Mouse (Mus musculus): ENCODE data around the gene Prkca. TPM values are rescaled to one million over a fixed set of nuclear protein-coding genes. Genes with fewer than 3 reads are reported as not detected.

The Prkca gene
- polyA plus RNA-seq, 1 experiment: not detected

GRCm38 (mm10) chr11:107968147-107968546, 375.6 kb downstream of the Prkca start:
- TF ChIP-seq GATA1 (IDR thresholded peaks at IDR 0.05; ENCODE audit: low read length): no peak

DNA sequence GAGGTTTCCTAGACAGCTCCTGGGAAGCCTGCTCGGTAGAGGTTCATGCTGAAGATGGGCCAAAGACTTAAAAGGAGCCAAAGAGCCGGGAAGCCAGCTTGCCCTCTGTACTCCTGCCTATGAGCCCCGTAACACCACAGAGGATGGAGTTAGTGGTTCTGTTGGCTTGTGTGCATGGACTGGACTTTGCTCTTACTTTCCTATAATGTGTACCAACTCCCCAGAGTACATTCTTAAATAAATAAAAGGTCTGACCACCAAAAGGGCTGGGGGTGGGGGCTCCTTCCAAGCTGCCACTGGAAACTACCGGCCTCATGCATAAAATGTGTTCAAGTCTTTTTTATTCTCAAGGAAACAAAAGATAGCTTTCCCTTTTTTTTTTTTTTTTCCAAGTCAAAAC, 377.5 kb downstream of the Prkca start:
- no peak for TF ChIP-seq GATA1 (IDR thresholded peaks at IDR 0.05; ENCODE audit: low read length)

DNA sequence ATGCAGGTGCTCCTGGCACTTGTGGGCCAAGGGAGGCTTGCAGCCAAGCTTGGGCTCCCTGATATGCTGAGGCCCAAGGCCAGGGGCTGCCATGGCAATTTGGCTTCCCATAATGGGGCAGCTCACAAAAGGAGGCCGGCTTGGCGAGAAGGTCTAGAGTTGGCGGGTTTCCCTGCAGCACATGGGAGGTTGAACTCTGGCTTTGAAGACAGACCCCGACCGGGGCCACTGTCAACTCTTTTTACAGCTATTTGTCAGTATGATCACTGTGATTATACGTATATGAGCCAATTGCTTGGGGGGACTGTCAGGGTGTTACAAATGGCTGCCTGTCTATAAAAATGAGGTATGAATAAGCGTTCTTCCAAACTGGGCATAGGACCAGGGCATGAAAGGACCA, 378.3 kb downstream of the Prkca start:
- no peak for TF ChIP-seq GATA1 (IDR thresholded peaks at IDR 0.05; ENCODE audit: low read length)

- TF ChIP-seq GATA1 (IDR thresholded peaks at IDR 0.05; ENCODE audit: low read length): no peak
These were observed 386.0 kb downstream of the Prkca start for GRCm38 (mm10) chr11:107957566-107958350.

DNA sequence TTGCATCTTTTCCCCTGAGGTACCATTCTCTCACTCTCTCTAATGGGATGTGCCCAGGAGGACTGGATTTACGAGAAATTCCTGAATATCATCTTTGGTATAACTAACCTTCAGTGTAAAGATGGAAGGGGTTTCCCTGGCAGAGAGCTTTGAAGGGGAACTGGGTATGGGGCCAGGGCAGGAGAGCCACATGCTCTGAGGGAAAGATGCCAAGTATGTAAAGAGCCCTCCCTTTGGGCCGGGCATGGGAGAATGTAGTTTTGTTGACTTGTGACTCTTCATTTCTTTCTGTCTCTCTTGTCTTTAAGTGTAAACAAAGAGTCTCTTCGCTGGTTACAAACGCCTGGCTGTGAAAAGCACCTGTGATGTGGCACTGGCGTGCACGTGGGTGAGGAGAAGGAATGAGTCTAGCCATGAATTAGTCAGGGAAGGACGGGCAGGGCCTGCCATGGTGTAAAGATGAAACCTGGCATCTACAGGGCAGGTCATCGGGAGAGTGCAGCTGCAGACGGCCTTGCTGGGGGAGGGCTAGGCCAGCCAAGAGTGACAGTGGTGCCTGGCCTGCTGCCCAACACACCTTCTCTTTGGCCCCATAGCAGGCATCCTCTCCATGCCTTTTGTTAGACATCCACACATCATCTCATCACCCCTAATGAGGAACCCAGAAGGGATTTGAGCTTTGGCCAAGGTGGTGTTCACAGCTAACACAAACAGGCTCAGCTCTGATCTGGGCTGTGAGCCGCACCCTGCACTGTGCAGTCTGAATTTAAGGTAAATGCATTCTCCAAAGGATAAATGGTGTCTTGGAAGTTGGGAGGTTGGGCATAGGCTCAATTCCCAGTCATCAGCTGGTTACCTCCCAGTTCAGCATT, 388.3 kb downstream of the Prkca start:
- no peak for TF ChIP-seq GATA1 (IDR thresholded peaks at IDR 0.05; ENCODE audit: low read length)

- no peak for TF ChIP-seq GATA1 (IDR thresholded peaks at IDR 0.05; ENCODE audit: low read length)
These were observed 392.3 kb downstream of the Prkca start for GRCm38 (mm10) chr11:107951431-107951830.

GRCm38 (mm10) chr11:107950658-107951057, 393.1 kb downstream of the Prkca start:
- no peak for TF ChIP-seq GATA1 (IDR thresholded peaks at IDR 0.05; ENCODE audit: low read length)

DNA sequence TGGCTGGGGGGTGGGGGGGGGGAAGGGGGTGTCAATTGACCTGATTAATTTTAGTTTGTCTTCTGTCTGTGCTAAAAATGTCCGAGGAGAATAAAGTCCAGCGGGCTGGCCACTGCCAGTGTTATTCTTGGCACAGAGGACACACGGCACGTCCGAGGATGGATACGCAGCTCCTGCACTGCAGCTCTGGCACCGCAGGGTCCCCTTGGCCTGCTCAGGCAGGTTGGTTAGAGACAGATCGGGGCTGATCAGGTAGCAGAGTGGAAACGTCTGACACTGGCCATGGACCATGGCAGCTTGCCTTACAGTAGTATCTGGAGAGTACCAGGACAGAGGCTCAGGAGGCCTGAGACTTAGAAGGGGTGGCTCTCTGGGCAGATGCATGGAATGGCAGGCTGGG, 393.5 kb downstream of the Prkca start:
- no peak for TF ChIP-seq GATA1 (IDR thresholded peaks at IDR 0.05; ENCODE audit: low read length)

GRCm38 (mm10) chr11:107947951-107948350, 395.8 kb downstream of the Prkca start:
- TF ChIP-seq GATA1 (IDR thresholded peaks at IDR 0.05; ENCODE audit: low read length): no peak

GRCm38 (mm10) chr11:107946823-107947222, 396.9 kb downstream of the Prkca start:
- no peak for TF ChIP-seq GATA1 (IDR thresholded peaks at IDR 0.05; ENCODE audit: low read length)

DNA sequence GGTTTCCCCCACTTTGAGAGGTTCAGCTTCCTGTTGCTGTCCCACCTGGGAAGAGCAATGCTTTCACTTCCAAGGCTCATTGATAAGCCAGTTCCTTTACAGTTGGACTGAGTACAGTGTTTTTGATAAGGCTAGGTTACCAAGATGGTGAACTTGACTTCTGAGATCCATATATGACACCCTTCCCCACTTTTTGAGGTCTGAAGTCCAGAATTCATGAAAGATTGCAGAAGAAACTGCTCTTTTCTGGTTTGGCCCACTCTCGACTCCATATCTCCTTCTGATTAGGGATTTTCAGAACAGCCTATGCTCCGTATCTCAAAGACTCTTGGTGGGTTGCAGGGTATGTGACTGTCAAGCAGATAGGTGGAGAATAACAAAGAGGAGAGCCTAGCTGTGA, 406.8 kb downstream of the Prkca start:
- TF ChIP-seq GATA1 (IDR thresholded peaks at IDR 0.05; ENCODE audit: low read length): no peak

GRCm38 (mm10) chr11:107931721-107932120, 412.0 kb downstream of the Prkca start:
- no peak for TF ChIP-seq GATA1 (IDR thresholded peaks at IDR 0.05; ENCODE audit: low read length)

- no peak for TF ChIP-seq GATA1 (IDR thresholded peaks at IDR 0.05; ENCODE audit: low read length)
These were observed 412.4 kb downstream of the Prkca start for GRCm38 (mm10) chr11:107931288-107931687.

GRCm38 (mm10) chr11:107929712-107930111, 414.0 kb downstream of the Prkca start:
- no peak for TF ChIP-seq GATA1 (IDR thresholded peaks at IDR 0.05; ENCODE audit: low read length)

- TF ChIP-seq GATA1 (IDR thresholded peaks at IDR 0.05; ENCODE audit: low read length): no peak
These were observed 423.7 kb downstream of the Prkca start for GRCm38 (mm10) chr11:107919852-107920508.

DNA sequence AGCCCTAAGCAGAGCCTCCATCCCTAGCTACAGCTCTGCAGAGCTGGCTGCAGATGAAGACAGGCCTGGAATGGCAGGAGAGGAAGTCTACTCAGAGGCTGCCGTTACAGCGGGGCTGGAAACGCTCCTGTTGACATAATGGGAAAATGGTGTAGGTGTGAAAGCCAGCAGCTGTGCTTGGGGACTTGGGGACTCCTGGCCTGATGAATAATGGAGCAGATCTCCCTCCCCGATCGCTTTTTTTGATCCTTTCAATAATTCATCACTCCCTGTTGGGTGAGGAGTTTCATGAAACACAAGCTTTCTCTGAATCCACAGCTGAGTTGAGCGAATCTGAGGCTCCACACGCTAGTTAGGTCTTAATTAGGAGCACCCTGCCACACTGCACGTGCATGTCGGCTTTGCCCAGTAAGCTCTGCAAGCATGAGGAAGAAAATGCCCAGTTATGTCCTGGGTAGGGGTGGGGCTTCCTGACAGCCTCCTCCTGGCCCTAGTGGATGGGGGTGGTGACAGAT, 425.9 kb downstream of the Prkca start:
- no peak for TF ChIP-seq GATA1 (IDR thresholded peaks at IDR 0.05; ENCODE audit: low read length)
